Mouse (Mus musculus) urinary bladder, postnatal 4 days (tissue): Measurements from ENCODE around the gene Ppp2r3d.

Experiments used
- DNase-seq, 2 experiments: peaks; one replicate each; pipeline ENCODE4 v3.0.0; 2021 to 2022; ENCODE audit warnings: low spot score in 2 of 2

The Ppp2r3d gene

GRCm38 (mm10) chr9:124411553-124411952 is 65.1 kb downstream of the Ppp2r3d start:
- no peak for DNase-seq

DNA sequence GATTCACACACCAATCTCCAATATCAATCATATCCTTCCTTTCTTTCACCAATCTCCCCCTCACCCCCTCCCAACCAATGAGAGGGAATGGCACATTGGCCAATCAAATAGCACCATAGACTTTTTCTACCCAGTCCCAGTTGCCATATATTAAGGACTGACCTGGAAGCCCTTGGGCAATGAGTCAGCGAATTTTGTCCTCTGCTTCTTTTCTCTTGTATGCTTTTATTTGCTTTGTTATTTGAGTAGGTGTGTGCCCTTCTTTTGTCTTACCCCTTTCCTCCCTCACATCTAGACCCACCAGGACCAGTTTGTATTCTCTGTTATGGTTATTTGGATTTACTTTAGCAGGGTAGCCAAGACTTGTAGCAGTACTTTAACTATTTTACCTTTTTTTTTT is 68.1 kb downstream of the Ppp2r3d start:
- DNase-seq: no peak
